In genomic region chr9:14061389-14061788, GRCm38 (mm10) we compare ENCODE assay signal across 24 mouse cellular contexts.
DNase-seq lines count a peak whose midpoint lies in the region; ATAC-seq and TF ChIP-seq lines count a peak whose summit lies in the region.
"Had no signal": no experiment of that assay in that cellular context is flagged by ENCODE, and none has a peak within 500 bp of the region (broad histone marks: within the 10 kb centered on the region; RNA-seq: fewer than 3 reads in every experiment).

No protein-coding gene starts in this region.

- H3K36me3 ChIP-seq in embryonic facial prominence, embryonic 13.5 days = no peaks in the 10 kb centered on the region
- peaks cover 3% of the 10 kb centered on the region; the same call in 1 of the 2 replicates for H3K36me3 ChIP-seq in embryonic facial prominence, embryonic 10.5 days (replicated peaks)
- H3K36me3 ChIP-seq in heart, embryonic 10.5 days = no peaks in the 10 kb centered on the region
- no peaks in the 10 kb centered on the region for H3K36me3 ChIP-seq in embryonic facial prominence, embryonic 15.5 days
- H3K36me3 ChIP-seq in myocyte (ENCODE audit: control insufficient read depth, insufficient read depth) = no peaks in the 10 kb centered on the region
- H3K36me3 ChIP-seq: forebrain, embryonic 12.5 days; forebrain, embryonic 15.5 days; G1E; hindbrain, embryonic 10.5 days; hindbrain, embryonic 13.5 days had no signal

- no peak overlapping the region for H3K9ac ChIP-seq in embryonic facial prominence, embryonic 13.5 days
- H3K9ac ChIP-seq in embryonic facial prominence, embryonic 15.5 days = no peak overlapping the region
- H3K9ac ChIP-seq: forebrain, embryonic 12.5 days; forebrain, embryonic 15.5 days; hindbrain, embryonic 13.5 days had no signal

- intact Hi-C loops in heart, postnatal 14 days (cut with DNase I) = no loop called here

- no peak overlapping the region for H3K4me2 ChIP-seq in embryonic facial prominence, embryonic 13.5 days
- no peak overlapping the region for H3K4me2 ChIP-seq in embryonic facial prominence, embryonic 15.5 days (replicated peaks)
- peak overlapping the region; percentile 56 for H3K4me2 ChIP-seq in myocyte (ENCODE audit: low read depth)
- H3K4me2 ChIP-seq: forebrain, embryonic 12.5 days; forebrain, embryonic 15.5 days; heart, embryonic 11.5 days; hindbrain, embryonic 13.5 days had no signal

- H3K4me1 ChIP-seq in embryonic facial prominence, embryonic 13.5 days = peaks cover 36% of the 10 kb centered on the region
- H3K4me1 ChIP-seq in embryonic facial prominence, embryonic 10.5 days = peaks cover 14% of the 10 kb centered on the region
- peaks cover 8% of the 10 kb centered on the region; the same call in 1 of the 2 replicates for H3K4me1 ChIP-seq in heart, embryonic 10.5 days
- H3K4me1 ChIP-seq in embryonic facial prominence, embryonic 15.5 days = peaks cover 27% of the 10 kb centered on the region

- TF ChIP-seq POLR2A in myocyte (IDR thresholded peaks at IDR 0.05; ENCODE audit: insufficient read length, low read depth) = no peak

- no peak overlapping the region for H3K4me3 ChIP-seq in embryonic facial prominence, embryonic 13.5 days
- H3K4me3 ChIP-seq in embryonic facial prominence, embryonic 10.5 days = no peak overlapping the region
- no peak overlapping the region for H3K4me3 ChIP-seq in heart, embryonic 10.5 days
- no peak overlapping the region for H3K4me3 ChIP-seq in embryonic facial prominence, embryonic 15.5 days (replicated peaks)
- no peak overlapping the region for H3K4me3 ChIP-seq in myocyte
- H3K4me3 ChIP-seq: erythroblast, embryonic 14.5 days; forebrain, embryonic 12.5 days; forebrain, embryonic 15.5 days; hindbrain, embryonic 10.5 days; hindbrain, embryonic 13.5 days had no signal

- H3K79me2 ChIP-seq in myocyte (ENCODE audit: control insufficient read depth, insufficient read depth) = no peaks in the 10 kb centered on the region

- no peaks in the 10 kb centered on the region for H3K27me3 ChIP-seq in embryonic facial prominence, embryonic 13.5 days
- H3K27me3 ChIP-seq in embryonic facial prominence, embryonic 10.5 days (replicated peaks; ENCODE audit: low read depth, poor library complexity, severe bottlenecking) = no peaks in the 10 kb centered on the region
- peaks cover 6% of the 10 kb centered on the region; the same call in 1 of the 2 replicates for H3K27me3 ChIP-seq in heart, embryonic 10.5 days (ENCODE audit: insufficient read depth, poor library complexity, severe bottlenecking)
- H3K27me3 ChIP-seq in embryonic facial prominence, embryonic 15.5 days = no peaks in the 10 kb centered on the region
- no peaks in the 10 kb centered on the region for H3K27me3 ChIP-seq in myocyte (ENCODE audit: control insufficient read depth, insufficient read depth, insufficient read length)
- H3K27me3 ChIP-seq: forebrain, embryonic 12.5 days; forebrain, embryonic 15.5 days; hindbrain, embryonic 13.5 days had no signal

- peak overlapping the region; percentile 55; the same call in 1 of the 2 replicates for H3K27ac ChIP-seq in embryonic facial prominence, embryonic 13.5 days
- no peak overlapping the region for H3K27ac ChIP-seq in embryonic facial prominence, embryonic 10.5 days (replicated peaks)
- H3K27ac ChIP-seq in heart, embryonic 10.5 days = no peak overlapping the region
- 0 out of 2 replicates have a peak overlapping the region, but pooled peaks have one; percentile 4 for H3K27ac ChIP-seq in embryonic facial prominence, embryonic 15.5 days (replicated peaks)
- H3K27ac ChIP-seq: forebrain, embryonic 12.5 days; forebrain, embryonic 15.5 days; hindbrain, embryonic 10.5 days; hindbrain, embryonic 13.5 days had no signal

- ATAC-seq in embryonic facial prominence, embryonic 13.5 days (ENCODE audit: insufficient number of reproducible peaks, insufficient read depth, low FRiP score, low TSS enrichment, low read depth) = no peak
- no peak for ATAC-seq in embryonic facial prominence, embryonic 15.5 days (ENCODE audit: insufficient number of reproducible peaks, low FRiP score, low TSS enrichment, low read depth)
- ATAC-seq: forebrain, embryonic 15.5 days; hindbrain, embryonic 16.5 days; inflammation-experienced regulatory T-cells, adult 6 months had no signal

- no peak for DNase-seq in embryonic facial prominence, embryonic 10.5 days (ENCODE audit: low spot score)
- peak; percentile 28 for DNase-seq in heart, embryonic 10.5 days (ENCODE audit: low spot score)
- no peak for DNase-seq in heart, postnatal 14 days
- DNase-seq in adrenal gland, postnatal 25 days = no peak
- DNase-seq in layer of hippocampus, postnatal 36 days = no peak
- DNase-seq: cerebellum, adult 2 months; cerebellum, adult 9-11 months; cerebellum, postnatal 25 days; embryo, embryonic 11 days; gastrocnemius, postnatal 14 days; heart, adult 18-20 months; heart, postnatal 36 days had no signal

- peaks cover 11% of the 10 kb centered on the region; the same call in 1 of the 2 replicates for H3K9me3 ChIP-seq in embryonic facial prominence, embryonic 13.5 days
- peaks cover 16% of the 10 kb centered on the region for H3K9me3 ChIP-seq in embryonic facial prominence, embryonic 10.5 days
- H3K9me3 ChIP-seq in heart, embryonic 10.5 days = peaks cover 12% of the 10 kb centered on the region
- no peaks in the 10 kb centered on the region for H3K9me3 ChIP-seq in embryonic facial prominence, embryonic 15.5 days (replicated peaks)
- H3K9me3 ChIP-seq: forebrain, embryonic 15.5 days had no signal

- H3ac ChIP-seq in myocyte (ENCODE audit: control insufficient read depth, insufficient read length) = no peak overlapping the region

- WGBS in embryonic facial prominence, embryonic 13.5 days = 74% methylated on average over 5 of the region's 5 CpGs
- WGBS in embryonic facial prominence, embryonic 10.5 days = 85% methylated on average over 5 of the region's 5 CpGs
- WGBS in heart, embryonic 10.5 days = 79% methylated on average over 5 of the region's 5 CpGs
- WGBS in embryonic facial prominence, embryonic 15.5 days = 63% methylated on average over 5 of the region's 5 CpGs

TF ChIP-seq in myocyte, 11 proteins besides CTCF, POLR2A, EP300 and RAD21:
- TF ChIP-seq MYOG (IDR thresholded peaks at IDR 0.05; ENCODE audit: control insufficient read depth in 1 of 3, insufficient read depth in 1 of 3, insufficient read length in 2 of 3, low read depth in 2 of 3) (peak in 2 of 3 experiments; percentile 43 to 46), MYOD1 (IDR thresholded peaks at IDR 0.05; ENCODE audit: control insufficient read depth in 1 of 3, insufficient read length in 2 of 3, low read depth in 2 of 3) (peak in 2 of 3 experiments; percentile 38 to 60), REST (IDR thresholded peaks at IDR 0.05; ENCODE audit: insufficient read depth, insufficient read length) (no peak)

Comparison
In these comparisons a context has a peak if more than half of its experiments do, and no peak if none do; other contexts are left out.
1. H3K27ac ChIP-seq: peak in embryonic facial prominence, embryonic 13.5 days (single experiment) and embryonic facial prominence, embryonic 15.5 days (single experiment); none in embryonic facial prominence, embryonic 10.5 days (single experiment) and heart, embryonic 10.5 days (single experiment).